Mouse (Mus musculus) embryonic facial prominence, embryonic 11.5 days (tissue): ENCODE measurements around the gene Lcn2. TPM values are rescaled to one million over a fixed set of nuclear protein-coding genes. Genes with fewer than 3 reads are reported as not detected.

Source experiments
- polyA plus RNA-seq: library from polyadenylated mRNA; unstranded; fragments of >200 nt; fragmentation: Nextera tagmentation; extraction: Ambion mirVana; gene quantifications from 2 replicates; pipeline ENCODE4 v1.2.1, GENCODE M21; 2014

The Lcn2 gene
- polyA plus RNA-seq, 1 experiment from 2014 or later: 1.2 TPM

Other genes starting within 250 kb of the Lcn2 start
- 46.2 and 48.6 TPM in 2 replicates for gene Prrc2b, start 237.2 kb downstream of the Lcn2 start, polyA plus RNA-seq
- 15.5 and 16.1 TPM in 2 replicates for gene Pomt1, start 151.7 kb downstream of the Lcn2 start, polyA plus RNA-seq
- gene Uck1, start 128.1 kb downstream of the Lcn2 start, polyA plus RNA-seq: 57.2 and 64.2 TPM in 2 replicates
- gene Golga2, start 100.9 kb downstream of the Lcn2 start, polyA plus RNA-seq: 14.9 and 15.2 TPM in 2 replicates
- 392 and 406 TPM in 2 replicates for gene Swi5, start 100.2 kb downstream of the Lcn2 start, polyA plus RNA-seq
- 41.1 and 46.0 TPM in 2 replicates for gene Ciz1, start 35.9 kb downstream of the Lcn2 start, polyA plus RNA-seq
- gene Dnm1, start 34.9 kb downstream of the Lcn2 start, polyA plus RNA-seq: 31.0 and 35.3 TPM in 2 replicates
- gene 1110008P14Rik, start 6.3 kb downstream of the Lcn2 start, polyA plus RNA-seq: 41.3 and 41.5 TPM in 2 replicates
- gene Ptges2, start 7.6 kb upstream of the Lcn2 start, polyA plus RNA-seq: 31.7 and 33.0 TPM in 2 replicates
- gene Naif1, start 62.2 kb upstream of the Lcn2 start, polyA plus RNA-seq: 5.0 and 6.0 TPM in 2 replicates
- 20.6 and 21.7 TPM in 2 replicates for gene Slc25a25, start 63.2 kb upstream of the Lcn2 start, polyA plus RNA-seq
- gene Fam102a, start 147.1 kb upstream of the Lcn2 start, polyA plus RNA-seq: 10.2 and 11.7 TPM in 2 replicates
- gene Dpm2, start 182.6 kb upstream of the Lcn2 start, polyA plus RNA-seq: 97.1 and 100 TPM in 2 replicates
- 2.3 and 3.3 TPM in 2 replicates for gene Pip5kl1, start 186.5 kb upstream of the Lcn2 start, polyA plus RNA-seq
- 0.32 and 0.36 TPM in 2 replicates for gene 9430097D07Rik, start 187.4 kb upstream of the Lcn2 start, polyA plus RNA-seq
- 20.3 and 22.8 TPM in 2 replicates for gene St6galnac4, start 198.8 kb upstream of the Lcn2 start, polyA plus RNA-seq
- gene St6galnac6, start 211.5 kb upstream of the Lcn2 start, polyA plus RNA-seq: 6.3 and 6.8 TPM in 2 replicates
- 13.7 and 16.6 TPM in 2 replicates for gene Ak1, start 233.5 kb upstream of the Lcn2 start, polyA plus RNA-seq